Mouse (Mus musculus) lung, embryonic 14.5 days (tissue): Measurements from ENCODE around the gene Ooep. TPM values are rescaled to one million over a fixed set of nuclear protein-coding genes. Genes with fewer than 3 reads are reported as not detected.

Experiments used
- ATAC-seq: fragments of 200-750 bp; cut with Nextera tagmentation; 2 replicates; pipeline ENCODE4 v1.8.0; 2017; ENCODE audit warnings: mild to moderate bottlenecking, moderate TSS enrichment, moderate library complexity; ENCODE audit not compliant: insufficient read depth
- DNase-seq: peaks from one replicate; pipeline ENCODE4 v3.0.0-alpha.2; 2015
- H3K27ac ChIP-seq: fragments of 300-500 bp; sonication (generic); 2 replicates; pipeline ENCODE4 v1.5.1; 2014; ENCODE audit warnings: low read depth, mild to moderate bottlenecking, moderate library complexity
- H3K27me3 ChIP-seq: fragments of 300-500 bp; sonication (generic); 2 replicates; pipeline ENCODE4 v1.6.1; 2014; ENCODE audit warnings: low read length, control low read depth; ENCODE audit not compliant: insufficient read depth
- H3K36me3 ChIP-seq: fragments of 300-500 bp; sonication (generic); 2 replicates; pipeline ENCODE4 v1.6.1; 2014; ENCODE audit warnings: control low read depth; ENCODE audit not compliant: insufficient read depth
- H3K4me1 ChIP-seq: fragments of 300-500 bp; sonication (generic); 2 replicates; pipeline ENCODE4 v1.6.1; 2014; ENCODE audit warnings: antibody characterized with exemption, control low read depth; ENCODE audit not compliant: insufficient read depth
- H3K4me2 ChIP-seq: fragments of 300-500 bp; sonication (generic); 2 replicates; pipeline ENCODE4 v1.6.1; 2014; ENCODE audit warnings: mild to moderate bottlenecking
- H3K4me3 ChIP-seq: fragments of 300-500 bp; sonication (generic); 2 replicates; pipeline ENCODE4 v1.5.1; 2014; ENCODE audit warnings: low read depth, low read length
- H3K9ac ChIP-seq: fragments of 300-500 bp; sonication (generic); 2 replicates; pipeline ENCODE4 v1.6.1; 2014
- H3K9me3 ChIP-seq: fragments of 300-500 bp; sonication (generic); 2 replicates; pipeline ENCODE4 v1.6.1; 2016; ENCODE audit warnings: low read depth, low read length, control low read depth
- CTCF ChIP-seq: IDR thresholded peaks from 2 replicates; pipeline ENCODE4 v1.5.1; 2016; ENCODE audit warnings: antibody characterized with exemption, low read depth
- WGBS: fragments of 180-500 bp; shearing (Covaris S2); extraction: QIAGEN DNeasy Blood & Tissue Kit; methylation state at CpG from one replicate; pipeline ENCODE4 v1.1.7; 2014; 5-methylcytosine and 5-hydroxymethylcytosine counted together
- polyA plus RNA-seq: library from polyadenylated mRNA; unstranded; fragments of >200 nt; fragmentation: Nextera tagmentation; extraction: Ambion mirVana; gene quantifications from 2 replicates; pipeline ENCODE4 v1.2.1, GENCODE M21; 2014

Gene Ooep
- polyA plus RNA-seq, 1 experiment from 2014 or later = 2.9 TPM

GRCm38 (mm10) chr9:78395244-78395629 is 16.7 kb upstream of the Ooep start:
- no peaks in the 10 kb centered on the region for H3K36me3 ChIP-seq
- peak overlapping the region; percentile 39 for H3K4me3 ChIP-seq
- H3K9ac ChIP-seq = no peak overlapping the region
- H3K27ac ChIP-seq = no peak overlapping the region
- H3K4me1 ChIP-seq = no peaks in the 10 kb centered on the region
- H3K9me3 ChIP-seq = no peaks in the 10 kb centered on the region
- WGBS = 32% methylated on average over 11 of the region's 11 CpGs
- peaks cover 55% of the 10 kb centered on the region for H3K27me3 ChIP-seq
- DNase-seq (no peak), ATAC-seq (peak; percentile 10; the same call in 1 of the 2 replicates)
- H3K4me2 ChIP-seq = peak overlapping the region; percentile 63
- no peak for TF ChIP-seq CTCF

- no peak overlapping the region for H3K9ac ChIP-seq
- DNase-seq (no peak), ATAC-seq (no peak)
- TF ChIP-seq CTCF = no peak
- H3K27ac ChIP-seq = no peak overlapping the region
- H3K4me3 ChIP-seq = no peak overlapping the region
- H3K27me3 ChIP-seq = peaks cover 55% of the 10 kb centered on the region
- H3K9me3 ChIP-seq = no peaks in the 10 kb centered on the region
- H3K4me2 ChIP-seq = no peak overlapping the region
- no peaks in the 10 kb centered on the region for H3K4me1 ChIP-seq
- 67% methylated on average over 7 of the region's 7 CpGs for WGBS
- no peaks in the 10 kb centered on the region for H3K36me3 ChIP-seq
Measured at GRCm38 (mm10) chr9:78394602-78395001, 16.1 kb upstream of the Ooep start.

- Histone ChIP-seq H3K27me3 (peaks cover 55% of the 10 kb centered on the region), H3K4me3 (no peak overlapping the region), H3K9me3 (no peaks in the 10 kb centered on the region), H3K4me1 (no peaks in the 10 kb centered on the region), H3K27ac (no peak overlapping the region), H3K36me3 (no peaks in the 10 kb centered on the region), H3K4me2 (no peak overlapping the region), H3K9ac (no peak overlapping the region)
- no peak for DNase-seq
- no peak for TF ChIP-seq CTCF
- 81% methylated on average over 10 of the region's 10 CpGs for WGBS
- no peak for ATAC-seq
Measured at GRCm38 (mm10) chr9:78393741-78394140, 15.2 kb upstream of the Ooep start.

- ATAC-seq (no peak), DNase-seq (no peak)
- no peaks in the 10 kb centered on the region for H3K9me3 ChIP-seq
- H3K4me2 ChIP-seq = no peak overlapping the region
- H3K4me3 ChIP-seq = no peak overlapping the region
- H3K36me3 ChIP-seq = no peaks in the 10 kb centered on the region
- no peaks in the 10 kb centered on the region for H3K4me1 ChIP-seq
- no peak for TF ChIP-seq CTCF
- 32% methylated on average over 5 of the region's 5 CpGs for WGBS
- no peak overlapping the region for H3K9ac ChIP-seq
- H3K27me3 ChIP-seq = peaks cover 27% of the 10 kb centered on the region
- H3K27ac ChIP-seq = no peak overlapping the region
Measured at GRCm38 (mm10) chr9:78389981-78390380, 11.5 kb upstream of the Ooep start.

- Histone ChIP-seq H3K36me3 (no peaks in the 10 kb centered on the region), H3K4me3 (no peak overlapping the region), H3K27ac (no peak overlapping the region), H3K9ac (no peak overlapping the region), H3K27me3 (no peaks in the 10 kb centered on the region), H3K4me1 (no peaks in the 10 kb centered on the region), H3K9me3 (no peaks in the 10 kb centered on the region), H3K4me2 (no peak overlapping the region)
- TF ChIP-seq CTCF = no peak
- ATAC-seq = no peak
- 89% methylated on average over 7 of the region's 7 CpGs for WGBS
- DNase-seq = no peak
Measured at GRCm38 (mm10) chr9:78386947-78387346, 8.4 kb upstream of the Ooep start.

GRCm38 (mm10) chr9:78385893-78386292 is 7.4 kb upstream of the Ooep start:
- peak; percentile 72 for TF ChIP-seq CTCF
- ATAC-seq (no peak), DNase-seq (peak; percentile 47)
- no peaks in the 10 kb centered on the region for H3K27me3 ChIP-seq
- H3K4me2 ChIP-seq = no peak overlapping the region
- H3K9me3 ChIP-seq = no peaks in the 10 kb centered on the region
- no peaks in the 10 kb centered on the region for H3K36me3 ChIP-seq
- H3K27ac ChIP-seq = no peak overlapping the region
- 46% methylated on average over 3 of the region's 3 CpGs for WGBS
- H3K4me3 ChIP-seq = no peak overlapping the region
- H3K4me1 ChIP-seq = no peaks in the 10 kb centered on the region
- no peak overlapping the region for H3K9ac ChIP-seq

- ATAC-seq = no peak
- Histone ChIP-seq H3K9me3 (no peaks in the 10 kb centered on the region), H3K27ac (no peak overlapping the region), H3K4me1 (peaks cover 3% of the 10 kb centered on the region; the same call in 1 of the 2 replicates), H3K36me3 (no peaks in the 10 kb centered on the region), H3K9ac (no peak overlapping the region), H3K27me3 (peaks cover 8% of the 10 kb centered on the region), H3K4me3 (peak overlapping the region; percentile 23; the same call in 1 of the 2 replicates), H3K4me2 (peak overlapping the region; percentile 61)
- no peak for DNase-seq
- WGBS = 40% methylated on average over 8 of the region's 8 CpGs
- no peak for TF ChIP-seq CTCF
Measured at GRCm38 (mm10) chr9:78377546-78377945, 979 bp downstream of the Ooep start.

- no peak overlapping the region for H3K4me2 ChIP-seq
- TF ChIP-seq CTCF = no peak
- H3K27me3 ChIP-seq = peaks cover 8% of the 10 kb centered on the region
- 69% methylated on average over 4 of the region's 4 CpGs for WGBS
- H3K4me3 ChIP-seq = no peak overlapping the region
- no peak overlapping the region for H3K9ac ChIP-seq
- no peak overlapping the region for H3K27ac ChIP-seq
- no peak for ATAC-seq
- H3K4me1 ChIP-seq = peaks cover 3% of the 10 kb centered on the region; the same call in 1 of the 2 replicates
- no peaks in the 10 kb centered on the region for H3K36me3 ChIP-seq
- DNase-seq = no peak
- no peaks in the 10 kb centered on the region for H3K9me3 ChIP-seq
Measured at GRCm38 (mm10) chr9:78375486-78375885, 3.0 kb downstream of the Ooep start.
